Mouse (Mus musculus) T-helper 17 cell (primary cell): ENCODE results near the gene Celf5.

Experiments used
- in situ Hi-C, 2 experiments: fragments of 300-600 bp; cut with MboI, MseI; formaldehyde crosslinking; loops; 1 replicate in 1 of 2; 2 replicates in 1 of 2; pipeline ENCODE4 v1.15.1; 2025; ENCODE audit warnings: high pct_unique_total_duplicates in 2 of 2

Gene Celf5

DNA sequence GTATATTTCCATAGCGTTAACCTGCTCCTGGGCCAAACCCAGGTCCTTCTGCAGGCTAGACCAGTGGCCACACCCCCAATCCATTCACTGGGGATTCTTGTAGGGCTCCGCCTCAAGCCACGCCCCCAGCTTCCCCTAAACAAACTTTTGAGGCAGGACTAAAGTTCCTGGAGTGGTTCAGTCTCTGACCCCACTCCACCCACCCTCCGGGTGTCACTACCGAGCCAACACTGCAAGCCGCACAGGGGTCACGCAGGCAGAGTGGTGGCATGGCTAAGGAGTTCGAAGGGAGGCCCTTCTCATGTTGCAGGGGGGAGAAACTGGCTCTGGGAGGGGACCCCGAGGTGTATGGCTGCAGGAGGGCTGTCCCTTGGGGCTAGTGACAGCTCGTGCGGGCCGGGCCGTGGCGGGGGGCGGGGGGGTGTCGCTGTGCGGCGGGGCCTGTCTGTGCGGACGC lies 52.9 kb downstream of the Celf5 start:
- in situ Hi-C loops, result loop anchor here in 1 of 2 experiments (5.0 kb wide), 1 partner anchor 97 kb away; no protein-coding TSS in a partner anchor

GRCm38 (mm10) chr10:81429092-81429491 lies 53.4 kb downstream of the Celf5 start:
- in situ Hi-C loops, result loop anchor here in 1 of 2 experiments (5.0 kb wide), 1 partner anchor 97 kb away; no protein-coding TSS in a partner anchor

GRCm38 (mm10) chr10:81428507-81428870 lies 54.0 kb downstream of the Celf5 start:
- in situ Hi-C loops, result loop anchor here in 1 of 2 experiments (5.0 kb wide), 1 partner anchor 96 kb away; no protein-coding TSS in a partner anchor

- in situ Hi-C loops, result loop anchor here in 1 of 2 experiments (5.0 kb wide), 1 partner anchor 96 kb away; no protein-coding TSS in a partner anchor
These were observed 54.6 kb downstream of the Celf5 start for GRCm38 (mm10) chr10:81427804-81428506.

GRCm38 (mm10) chr10:81427327-81427726 lies 55.2 kb downstream of the Celf5 start:
- in situ Hi-C loops, result loop anchor here in 1 of 2 experiments (5.0 kb wide), 1 partner anchor 95 kb away; no protein-coding TSS in a partner anchor

DNA sequence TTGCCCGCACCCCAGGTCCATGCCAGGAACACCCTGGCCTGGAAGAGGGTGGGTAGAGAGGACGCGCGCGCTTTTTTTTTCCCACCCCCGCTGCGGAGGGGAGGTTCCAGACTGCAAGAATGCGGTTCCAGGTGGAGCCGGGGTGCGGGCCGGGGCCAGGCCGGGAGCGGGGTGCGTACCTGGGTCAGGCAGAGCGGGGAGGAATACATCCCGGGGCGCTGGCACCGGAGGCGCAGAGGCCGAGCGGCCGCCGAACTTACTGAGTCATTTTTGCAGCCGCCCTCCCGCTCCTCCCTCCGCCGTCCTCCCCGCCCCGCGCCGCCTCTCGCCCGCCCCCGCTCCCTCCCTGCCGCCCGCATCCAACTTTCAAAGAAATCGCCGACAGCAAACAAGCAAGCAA lies 55.6 kb downstream of the Celf5 start:
- in situ Hi-C loops, result loop anchor here in 1 of 2 experiments (5.0 kb wide), 1 partner anchor 95 kb away; no protein-coding TSS in a partner anchor

DNA sequence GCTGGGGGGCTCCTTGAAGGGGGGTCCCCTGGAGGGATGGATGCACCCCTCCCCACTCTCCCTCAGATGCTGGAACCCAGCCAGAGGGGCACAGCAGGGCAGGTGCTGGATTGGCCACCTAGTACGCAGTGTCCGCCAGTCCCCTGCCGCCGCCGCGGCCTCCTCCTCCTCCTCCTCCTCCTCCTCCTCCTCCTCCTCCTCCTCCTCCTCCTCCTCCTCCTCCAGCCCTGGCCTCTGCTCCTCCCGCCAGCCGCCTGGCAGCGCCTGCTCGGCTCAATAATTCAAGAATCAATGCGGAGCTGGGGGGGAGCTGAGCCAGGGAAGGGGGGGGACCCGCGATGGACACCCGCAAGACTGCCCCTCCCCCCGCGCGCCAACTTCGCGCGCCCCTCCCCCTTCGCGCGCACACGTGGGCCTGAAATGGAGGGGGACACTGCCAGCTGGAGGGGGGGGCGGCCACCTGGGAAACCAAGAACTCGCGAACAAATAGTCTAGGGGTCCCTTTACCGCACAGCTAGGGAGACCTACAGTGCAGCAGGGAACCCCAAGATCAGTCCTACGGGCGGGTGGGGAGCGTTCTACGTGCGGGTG lies 56.3 kb downstream of the Celf5 start:
- in situ Hi-C loops, result loop anchor here in 1 of 2 experiments (5.0 kb wide), 1 partner anchor 94 kb away; no protein-coding TSS in a partner anchor

- in situ Hi-C loops, result loop anchor here in 1 of 2 experiments (5.0 kb wide), 1 partner anchor 93 kb away; no protein-coding TSS in a partner anchor
These were observed 57.2 kb downstream of the Celf5 start for GRCm38 (mm10) chr10:81425236-81425850.

- in situ Hi-C loops, result loop anchor here in 1 of 2 experiments (5.0 kb wide), 1 partner anchor 92 kb away; no protein-coding TSS in a partner anchor
These were observed 58.1 kb downstream of the Celf5 start for GRCm38 (mm10) chr10:81424246-81425051.

GRCm38 (mm10) chr10:81423476-81424245 lies 58.8 kb downstream of the Celf5 start:
- in situ Hi-C loops, result no loop called here

DNA sequence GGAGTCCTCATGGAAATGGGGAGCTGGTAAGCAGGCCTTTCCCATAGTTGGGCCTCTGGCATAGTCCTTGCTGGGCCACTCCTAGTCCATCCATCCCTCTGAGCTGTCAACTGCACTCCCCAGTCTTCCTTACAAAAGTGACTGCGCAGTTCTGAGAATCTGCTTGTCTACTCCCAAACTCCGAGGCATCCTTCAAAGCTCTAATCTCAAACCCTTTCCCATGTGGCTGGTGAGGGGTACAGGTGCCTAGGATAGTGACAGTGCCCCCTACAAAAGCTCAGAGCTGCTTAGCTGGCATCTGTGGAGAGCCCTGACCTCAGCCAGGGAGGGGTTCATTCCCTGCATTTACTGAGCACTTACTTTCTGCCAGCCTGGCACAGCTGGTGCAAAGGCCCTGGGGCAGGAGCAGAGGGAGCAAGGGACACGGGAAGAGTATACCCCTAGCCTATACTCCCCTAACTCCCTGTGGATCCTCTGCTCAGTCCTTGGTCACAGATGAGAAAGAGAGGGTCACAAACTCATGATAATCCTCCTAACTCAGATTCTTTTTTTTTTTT lies 59.8 kb downstream of the Celf5 start:
- in situ Hi-C loops, result no loop called here

GRCm38 (mm10) chr10:81422191-81422590 lies 60.3 kb downstream of the Celf5 start:
- in situ Hi-C loops, result no loop called here

- in situ Hi-C loops, result no loop called here
These were observed 60.8 kb downstream of the Celf5 start for GRCm38 (mm10) chr10:81421797-81422100.

DNA sequence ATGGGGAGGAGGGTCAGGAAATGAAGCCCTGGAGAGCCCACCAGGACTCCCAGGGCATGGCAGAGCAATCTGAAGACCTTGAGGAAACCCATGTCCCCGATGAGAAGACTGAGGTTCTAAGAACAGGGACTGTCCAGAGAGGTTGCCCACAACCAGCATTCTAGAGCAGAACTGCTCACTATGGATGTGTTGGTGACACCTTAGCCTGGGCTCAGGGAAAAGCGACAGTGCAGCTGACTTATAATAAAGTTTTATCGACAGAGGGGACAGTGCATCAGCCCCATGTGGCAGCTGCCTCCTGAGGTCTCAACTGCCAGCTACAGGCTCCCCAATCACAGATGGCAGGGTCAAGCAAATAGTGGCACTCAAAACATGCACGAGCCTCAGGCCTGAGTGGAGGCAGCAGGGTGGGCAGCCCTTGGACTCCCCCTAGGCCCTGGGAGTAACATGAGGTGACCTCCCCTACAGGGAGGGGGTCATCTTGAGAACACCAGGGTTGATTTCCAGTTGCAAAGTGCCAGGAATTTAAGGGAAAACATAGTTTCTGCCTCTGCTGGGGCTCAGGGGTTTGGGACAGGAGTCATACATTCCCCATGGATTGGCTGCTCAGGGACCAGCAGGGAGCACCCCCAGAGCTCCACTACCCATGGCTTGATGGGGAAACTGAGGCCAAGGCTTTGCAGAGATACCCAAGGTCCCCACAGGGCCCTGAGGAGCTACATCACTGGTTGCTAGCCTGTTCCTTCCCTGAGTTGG lies 61.3 kb downstream of the Celf5 start:
- in situ Hi-C loops, result no loop called here

DNA sequence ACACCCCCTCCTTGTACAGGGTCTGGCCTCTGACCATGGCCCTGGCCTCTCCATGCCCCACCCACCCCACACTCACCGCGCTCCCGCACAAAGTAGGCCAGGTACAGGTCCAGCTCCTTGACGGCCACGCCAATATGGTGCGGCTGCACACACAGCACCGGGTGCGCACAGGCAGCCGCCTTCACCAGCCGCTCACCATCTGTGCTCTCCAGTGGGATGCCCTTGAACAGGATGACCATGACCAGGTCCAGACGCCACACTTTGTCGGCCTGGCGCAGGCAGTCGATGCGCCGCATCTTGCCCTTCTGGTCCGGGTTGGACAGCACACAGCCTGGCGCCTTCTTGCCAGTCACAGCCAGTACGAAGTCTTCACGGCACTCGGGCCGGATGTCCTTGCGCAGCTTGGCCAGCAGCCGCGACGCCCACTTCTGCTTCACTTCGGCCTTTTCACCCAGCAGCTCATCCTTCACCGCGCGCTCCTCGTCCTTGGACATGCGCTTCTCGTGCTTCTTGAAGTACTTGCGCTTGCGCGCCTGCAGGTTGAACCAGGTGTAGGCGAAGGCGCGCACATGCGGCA lies 62.2 kb downstream of the Celf5 start:
- in situ Hi-C loops, result no loop called here

- in situ Hi-C loops, result no loop called here
These were observed 63.2 kb downstream of the Celf5 start for GRCm38 (mm10) chr10:81419111-81419928.

DNA sequence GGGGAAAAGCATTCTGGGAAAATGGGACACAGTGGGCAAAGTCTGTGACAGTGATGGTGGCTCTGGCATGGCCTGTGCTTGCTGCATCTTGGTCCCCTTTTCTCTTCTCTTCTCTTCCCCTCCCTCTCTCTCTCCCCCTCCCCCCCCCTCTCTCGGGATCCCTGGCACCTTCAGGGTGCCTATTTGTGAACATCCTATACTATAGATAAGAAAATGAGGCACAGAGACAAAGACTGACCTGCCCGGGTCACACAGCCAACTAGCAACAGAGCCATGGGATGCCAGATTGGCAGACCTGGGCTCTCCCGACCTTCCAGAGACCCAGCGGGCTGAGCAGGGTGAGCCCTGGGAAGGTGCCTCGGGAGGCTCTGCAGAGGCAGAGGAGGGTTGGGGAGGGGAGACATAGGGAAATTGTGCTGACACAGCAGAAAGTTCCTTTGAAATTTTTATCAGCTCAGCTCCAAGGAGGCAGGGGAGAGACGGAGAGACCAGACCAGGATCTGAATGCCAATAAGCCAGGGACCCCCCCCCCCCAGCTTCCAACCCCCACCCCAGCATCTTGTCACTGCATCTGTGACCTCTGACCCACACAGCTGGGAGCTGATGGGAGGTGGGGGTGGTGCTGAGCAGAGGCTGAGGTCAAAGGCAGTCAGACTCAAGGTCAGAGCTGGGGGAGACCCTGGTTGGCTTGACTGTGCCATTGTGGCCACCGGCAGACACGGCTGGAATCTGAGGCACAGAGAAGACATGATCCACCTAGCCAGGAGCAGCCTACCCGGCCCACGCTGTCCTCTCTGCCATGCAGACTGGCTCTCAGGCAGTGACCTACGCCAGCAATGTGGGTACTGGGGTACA lies 64.1 kb downstream of the Celf5 start:
- in situ Hi-C loops, result no loop called here
